Mouse (Mus musculus): ENCODE data around the gene Fam131a.

- no peak for TF ChIP-seq CTCF (IDR thresholded peaks at IDR 0.05; ENCODE audit: borderline replicate concordance, insufficient read depth, low read depth, low read length)
- TF ChIP-seq POLR2A (IDR thresholded peaks at IDR 0.05; ENCODE audit: borderline replicate concordance, insufficient read depth, low read length) = no peak
Measured at GRCm38 (mm10) chr16:20706407-20707055, 13.5 kb downstream of the Fam131a start.

All from cerebellum, adult 2 months (tissue).